In genomic region chr8:114625402-114625801, GRCm38 (mm10) we compare ENCODE assay signal across 16 mouse cellular contexts.
"Had no signal": no experiment of that assay in that cellular context is flagged by ENCODE, and none has a peak within 500 bp of the region (broad histone marks: within the 10 kb centered on the region; RNA-seq: fewer than 3 reads in every experiment).

No protein-coding gene starts in this region.

- H3K27me3 ChIP-seq: liver, embryonic 13.5 days; liver, embryonic 15.5 days; midbrain, embryonic 12.5 days; neural tube, embryonic 12.5 days; stomach, embryonic 15.5 days had no signal

- H3K4me1 ChIP-seq: liver, embryonic 13.5 days; liver, embryonic 15.5 days; midbrain, embryonic 12.5 days; neural tube, embryonic 12.5 days; stomach, embryonic 15.5 days had no signal

- DNase-seq: liver, embryonic 13.5 days; liver, postnatal 0 days; lung, adult 2 months; lung, postnatal 10 days; lung, postnatal 36 days; midbrain, embryonic 14.5 days; right cerebral cortex, postnatal 14 days; thymus, adult 2 months; thymus, postnatal 25 days; thymus, postnatal 4 days had no signal

- H3K9ac ChIP-seq: liver, embryonic 13.5 days; liver, embryonic 15.5 days; liver, postnatal 0 days; midbrain, embryonic 12.5 days; neural tube, embryonic 12.5 days; stomach, embryonic 15.5 days had no signal

- H3K4me3 ChIP-seq: liver, embryonic 13.5 days; liver, embryonic 15.5 days; midbrain, embryonic 12.5 days; neural tube, embryonic 12.5 days; stomach, embryonic 15.5 days had no signal

- H3K36me3 ChIP-seq: liver, embryonic 13.5 days; liver, embryonic 15.5 days; midbrain, embryonic 12.5 days; neural tube, embryonic 12.5 days; stomach, embryonic 15.5 days had no signal

- H3K4me2 ChIP-seq: liver, embryonic 13.5 days; liver, embryonic 15.5 days; midbrain, embryonic 12.5 days; neural tube, embryonic 12.5 days; stomach, embryonic 15.5 days had no signal

- H3K9me3 ChIP-seq: liver, embryonic 13.5 days; liver, embryonic 15.5 days; midbrain, embryonic 12.5 days; neural tube, embryonic 12.5 days; stomach, embryonic 15.5 days had no signal

- H3K27ac ChIP-seq: liver, embryonic 13.5 days; liver, embryonic 15.5 days; macrophage; midbrain, embryonic 12.5 days; neural tube, embryonic 12.5 days; stomach, embryonic 15.5 days; stomach, postnatal 0 days had no signal

- ATAC-seq: liver, postnatal 0 days had no signal
